Mouse (Mus musculus): Measurements from ENCODE around the gene Cxcr5.

DNA sequence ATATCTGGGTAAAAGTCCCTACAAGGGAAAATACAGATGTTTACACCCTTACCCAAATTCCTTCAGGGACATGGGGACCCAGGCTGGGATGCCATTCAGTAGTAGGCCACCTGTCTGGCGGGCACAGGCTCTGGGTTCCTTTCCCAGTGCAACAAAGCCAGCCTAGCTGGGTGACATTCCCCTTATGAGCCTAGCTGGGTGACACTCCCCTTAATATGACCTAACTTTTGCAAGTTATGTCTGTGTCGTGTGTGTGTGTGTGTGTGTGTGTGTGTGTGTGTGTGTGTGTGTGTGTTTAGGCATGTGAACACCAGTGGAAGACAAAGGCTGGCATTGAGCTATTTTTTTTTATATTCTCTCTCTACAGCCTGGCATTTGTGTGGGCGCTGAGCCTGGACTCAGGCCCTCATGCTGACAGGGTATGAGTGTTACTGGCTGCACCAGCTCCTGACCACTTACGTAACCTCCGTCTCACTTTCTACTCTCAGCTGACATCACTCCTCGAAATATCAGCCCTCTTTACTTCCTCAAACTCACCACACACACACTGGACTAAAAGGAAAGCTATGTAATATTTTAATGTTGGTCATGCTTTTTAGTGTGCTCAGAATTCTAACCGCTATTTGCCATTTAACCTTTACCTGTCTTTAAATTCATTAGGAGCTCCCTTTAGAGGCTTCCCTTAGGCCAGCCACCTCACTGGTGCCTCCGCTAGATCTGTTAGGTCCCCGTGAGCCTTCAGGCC lies 5.8 kb upstream of the Cxcr5 start:
- no peak for TF ChIP-seq POLR2A (IDR thresholded peaks at IDR 0.05; ENCODE audit: insufficient read depth, low read depth, low read length)
- no peak for TF ChIP-seq CTCF (IDR thresholded peaks at IDR 0.05; ENCODE audit: insufficient read depth, low read depth, low read length)

Measured in olfactory bulb, adult 2 months (tissue).